Mouse (Mus musculus): ENCODE data around the gene Snap23. TPM values are rescaled to one million over a fixed set of nuclear protein-coding genes. Genes with fewer than 3 reads are reported as not detected.

The Snap23 gene
- polyA plus RNA-seq (2012; rRNA removed) (10.7 and 15.6 TPM in 2 replicates), polyA plus RNA-seq (2014; fragmentation: Nextera tagmentation; extraction: Ambion mirVana) (23.5 and 23.9 TPM in 2 replicates)

DNA sequence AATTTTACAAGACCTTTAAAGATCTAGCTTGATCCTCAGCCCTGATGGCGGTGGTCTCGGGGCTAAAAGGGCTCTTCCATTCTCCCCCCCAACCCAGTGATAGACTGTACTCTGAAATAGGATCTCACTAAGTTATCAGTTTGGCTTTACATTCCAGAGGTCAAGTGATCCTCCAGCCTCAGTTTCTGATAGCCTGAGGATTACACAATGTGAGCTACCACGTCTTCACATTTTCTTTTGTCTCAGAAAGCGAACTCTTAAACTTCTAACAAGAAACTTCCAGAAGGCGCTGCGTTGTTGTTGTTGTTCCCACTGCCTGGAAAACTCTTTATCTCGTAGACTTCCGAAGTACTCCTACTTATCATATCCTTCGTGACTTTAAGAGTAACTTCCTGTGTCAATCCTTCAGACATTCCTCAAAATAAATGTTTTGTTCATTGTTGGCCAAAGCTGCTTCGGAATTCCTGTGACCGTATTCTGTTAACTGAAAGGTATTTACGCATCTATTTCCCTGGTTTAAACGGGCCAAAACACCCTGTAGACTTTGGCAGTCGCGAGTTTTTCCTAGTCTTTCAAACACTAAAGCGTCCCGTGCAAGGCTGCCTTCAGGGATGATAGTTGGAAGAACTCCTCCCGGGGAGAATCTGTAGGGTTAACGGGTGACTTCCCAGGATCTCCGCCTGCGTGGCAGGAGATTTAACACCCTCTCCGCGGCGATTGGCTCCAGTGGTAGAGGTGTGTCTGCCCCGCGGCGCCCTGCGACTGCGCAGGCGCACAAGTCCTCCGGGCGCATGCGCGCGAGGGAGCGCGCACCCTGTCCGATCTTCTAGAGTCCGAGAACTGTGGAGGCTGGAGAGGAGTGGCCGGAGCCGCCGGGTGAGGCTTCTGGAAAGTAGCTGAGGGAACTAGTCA is at the start of gene Snap23:
Gene Snap23, plus strand, starts transcription at position 786 of the 912 bp plus-strand sequence.
- ATAC-seq (ENCODE audit: insufficient read depth) = peak; percentile 93
- peaks cover 16 to 25% of the 10 kb centered on the region in 2 experiments for H3K4me1 ChIP-seq (replicated peaks; ENCODE audit: control insufficient read depth in 2 of 2, insufficient read depth in 2 of 2, low read length in 1 of 2)

DNA sequence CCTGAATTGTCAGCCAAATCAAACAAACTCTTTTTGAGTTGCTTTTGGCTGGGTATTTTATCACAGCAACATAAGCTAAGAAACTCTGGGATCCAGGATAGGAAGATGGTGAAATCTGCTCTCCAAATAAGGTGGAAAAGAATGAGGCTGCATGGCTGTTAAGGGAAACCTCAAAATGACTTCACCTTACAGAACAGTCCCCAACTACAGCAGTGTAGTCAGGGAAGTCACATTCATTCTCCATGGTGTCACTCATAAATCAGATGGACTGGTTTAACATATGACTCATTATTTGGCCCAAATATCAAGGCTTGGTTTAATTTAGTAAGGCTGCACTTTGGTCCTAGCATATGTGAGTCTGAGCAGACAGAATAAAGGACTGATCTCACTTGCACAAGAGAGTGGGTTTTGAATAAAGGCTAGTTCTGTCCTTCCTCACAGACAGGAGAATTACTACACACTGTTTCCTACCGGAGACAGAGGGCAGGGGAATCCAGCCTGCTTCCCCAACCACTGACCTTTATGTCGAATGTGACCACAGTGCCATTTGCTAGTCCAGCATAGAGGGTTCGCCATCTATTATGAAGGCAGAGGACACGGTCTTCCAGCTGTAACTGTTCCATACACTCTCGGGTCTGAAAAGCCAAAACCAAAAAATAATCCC is 48.8 kb upstream of the Snap23 start:
- Histone ChIP-seq H3K27ac (no peak overlapping the region), H3K9ac (replicated peaks) (no peak overlapping the region), H3K4me1 (replicated peaks; ENCODE audit: control insufficient read depth in 2 of 2, insufficient read depth in 2 of 2, low read length in 1 of 2) (no peaks in the 10 kb centered on the region), H3K4me2 (ENCODE audit: low read depth) (no peak overlapping the region), H3K4me3 (ENCODE audit: insufficient read depth in 1 of 2, low read depth in 2 of 2, low read length in 2 of 2) (no peak overlapping the region), H3K27me3 (ENCODE audit: control insufficient read depth, insufficient read depth, low read length) (no peaks in the 10 kb centered on the region), H3K9me3 (ENCODE audit: control insufficient read depth, low read length) (no peaks in the 10 kb centered on the region), H3K36me3 (replicated peaks; ENCODE audit: control insufficient read depth, insufficient read depth, low read depth) (peaks cover 38% of the 10 kb centered on the region)
- DNase-seq (ENCODE audit: low read depth in 3 of 3, low spot score in 3 of 3) (no peak), ATAC-seq (ENCODE audit: insufficient read depth) (no peak)
- TF ChIP-seq CTCF (IDR thresholded peaks at IDR 0.05; ENCODE audit: low read depth) (no peak), EP300 (IDR thresholded peaks at IDR 0.05; ENCODE audit: low read depth) (no peak)
- WGBS (ENCODE audit: insufficient replicate concordance) = 77% methylated on average over 5 of the region's 5 CpGs

More for the DNA sequence above, at the start of gene Snap23:
- H3K9ac ChIP-seq (replicated peaks) = peak within 1 kb of the TSS; percentile 79
- no peak for TF ChIP-seq EP300 (IDR thresholded peaks at IDR 0.05; ENCODE audit: low read depth)
- no peak for TF ChIP-seq CTCF (IDR thresholded peaks at IDR 0.05; ENCODE audit: low read depth)
- DNase-seq (ENCODE audit: low read depth in 3 of 3, low spot score in 3 of 3) = peak; percentile 88 to 90 (median 88)
- H3K4me2 ChIP-seq (ENCODE audit: low read depth) = peak within 1 kb of the TSS; percentile 78
- H3K9me3 ChIP-seq (ENCODE audit: control insufficient read depth, low read length) = no peaks in the 10 kb centered on the region
- no peaks in the 10 kb centered on the region for H3K27me3 ChIP-seq (ENCODE audit: control insufficient read depth, insufficient read depth, low read length)
- peak within 1 kb of the TSS; percentile 74 to 97 for H3K4me3 ChIP-seq (ENCODE audit: insufficient read depth in 1 of 2, low read depth in 2 of 2, low read length in 2 of 2)
- peaks cover 6% of the 10 kb centered on the region; the same call in 1 of the 2 replicates for H3K36me3 ChIP-seq (replicated peaks; ENCODE audit: control insufficient read depth, insufficient read depth, low read depth)
- under 1% methylated on average over 42 of the region's 42 CpGs for WGBS (ENCODE audit: insufficient replicate concordance)
- H3K27ac ChIP-seq = peak within 1 kb of the TSS; percentile 56

DNA sequence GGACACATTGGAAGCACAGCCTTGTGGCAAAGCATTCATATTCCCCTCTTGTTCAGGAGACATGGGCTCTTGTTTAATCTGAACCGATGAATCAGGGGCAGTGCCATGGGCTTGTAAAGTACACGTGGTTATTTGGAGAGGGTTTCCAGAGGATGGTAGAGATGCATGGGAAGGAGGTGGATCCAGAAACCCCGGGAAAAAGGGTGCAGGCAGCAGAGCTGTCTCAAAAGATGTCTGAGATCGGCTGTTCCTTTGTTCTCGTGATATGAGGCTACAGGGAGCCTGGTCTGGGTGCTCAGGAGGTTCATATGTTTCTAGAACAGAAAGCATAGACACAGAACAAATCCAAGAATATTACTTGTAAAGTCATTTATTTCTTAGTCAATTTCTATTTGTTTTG is 40.7 kb upstream of the Snap23 start:
- no peak overlapping the region for H3K27ac ChIP-seq
- ATAC-seq (ENCODE audit: insufficient read depth) = no peak
- WGBS (ENCODE audit: insufficient replicate concordance) = 67% methylated on average over 5 of the region's 5 CpGs
- H3K9me3 ChIP-seq (ENCODE audit: control insufficient read depth, low read length) = no peaks in the 10 kb centered on the region
- no peak overlapping the region for H3K9ac ChIP-seq (replicated peaks)
- TF ChIP-seq EP300 (IDR thresholded peaks at IDR 0.05; ENCODE audit: low read depth) = no peak
- no peak for TF ChIP-seq CTCF (IDR thresholded peaks at IDR 0.05; ENCODE audit: low read depth)
- no peaks in the 10 kb centered on the region for H3K4me1 ChIP-seq (replicated peaks; ENCODE audit: control insufficient read depth in 2 of 2, insufficient read depth in 2 of 2, low read length in 1 of 2)
- no peak overlapping the region for H3K4me3 ChIP-seq (ENCODE audit: insufficient read depth in 1 of 2, low read depth in 2 of 2, low read length in 2 of 2)
- H3K4me2 ChIP-seq (ENCODE audit: low read depth) = no peak overlapping the region
- no peak for DNase-seq (ENCODE audit: low read depth in 3 of 3, low spot score in 3 of 3)
- H3K36me3 ChIP-seq (replicated peaks; ENCODE audit: control insufficient read depth, insufficient read depth, low read depth) = peaks cover 33% of the 10 kb centered on the region
- no peaks in the 10 kb centered on the region for H3K27me3 ChIP-seq (ENCODE audit: control insufficient read depth, insufficient read depth, low read length)

DNA sequence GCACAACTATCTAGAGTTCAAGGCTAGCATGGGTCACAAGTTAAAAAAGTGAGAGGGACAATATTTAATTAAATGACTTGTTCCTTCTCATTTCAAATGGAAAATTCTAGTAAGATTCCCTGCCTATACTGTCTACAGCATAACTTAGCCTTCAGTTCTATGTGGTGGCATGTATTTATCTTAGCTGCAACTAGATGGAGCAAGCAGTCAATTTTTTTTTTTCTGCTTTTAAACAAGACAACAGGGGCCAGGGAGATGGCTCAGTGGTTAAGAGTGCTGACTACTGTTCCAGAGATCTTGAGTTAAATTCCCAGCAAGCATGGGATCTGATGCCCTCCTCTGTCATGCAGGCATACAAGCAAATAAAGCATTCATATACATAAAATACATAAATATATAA is 37.9 kb upstream of the Snap23 start:
- ATAC-seq (ENCODE audit: insufficient read depth) (no peak), DNase-seq (ENCODE audit: low read depth in 3 of 3, low spot score in 3 of 3) (no peak)
- Histone ChIP-seq H3K9me3 (ENCODE audit: control insufficient read depth, low read length) (no peaks in the 10 kb centered on the region), H3K9ac (replicated peaks) (no peak overlapping the region), H3K27me3 (ENCODE audit: control insufficient read depth, insufficient read depth, low read length) (no peaks in the 10 kb centered on the region), H3K4me2 (ENCODE audit: low read depth) (no peak overlapping the region), H3K4me1 (replicated peaks; ENCODE audit: control insufficient read depth in 2 of 2, insufficient read depth in 2 of 2, low read length in 1 of 2) (no peaks in the 10 kb centered on the region), H3K4me3 (ENCODE audit: insufficient read depth in 1 of 2, low read depth in 2 of 2, low read length in 2 of 2) (no peak overlapping the region), H3K36me3 (replicated peaks; ENCODE audit: control insufficient read depth, insufficient read depth, low read depth) (peaks cover 30% of the 10 kb centered on the region), H3K27ac (no peak overlapping the region)
- TF ChIP-seq EP300 (IDR thresholded peaks at IDR 0.05; ENCODE audit: low read depth) (no peak), CTCF (IDR thresholded peaks at IDR 0.05; ENCODE audit: low read depth) (no peak; the same call in 1 of the 2 replicates)

GRCm38 (mm10) chr2:120531223-120531622 is 36.2 kb upstream of the Snap23 start:
- Histone ChIP-seq H3K36me3 (replicated peaks; ENCODE audit: control insufficient read depth, insufficient read depth, low read depth) (peaks cover 36% of the 10 kb centered on the region), H3K4me3 (ENCODE audit: insufficient read depth in 1 of 2, low read depth in 2 of 2, low read length in 2 of 2) (no peak overlapping the region), H3K4me2 (ENCODE audit: low read depth) (no peak overlapping the region), H3K27me3 (ENCODE audit: control insufficient read depth, insufficient read depth, low read length) (no peaks in the 10 kb centered on the region), H3K4me1 (replicated peaks; ENCODE audit: control insufficient read depth in 2 of 2, insufficient read depth in 2 of 2, low read length in 1 of 2) (no peaks in the 10 kb centered on the region), H3K27ac (no peak overlapping the region), H3K9me3 (ENCODE audit: control insufficient read depth, low read length) (no peaks in the 10 kb centered on the region), H3K9ac (replicated peaks) (no peak overlapping the region)
- DNase-seq (ENCODE audit: low read depth in 3 of 3, low spot score in 3 of 3) (no peak), ATAC-seq (ENCODE audit: insufficient read depth) (no peak)
- TF ChIP-seq CTCF (IDR thresholded peaks at IDR 0.05; ENCODE audit: low read depth) = no peak
- no peak for TF ChIP-seq EP300 (IDR thresholded peaks at IDR 0.05; ENCODE audit: low read depth)
- WGBS (ENCODE audit: insufficient replicate concordance) = 60% methylated on average over 4 of the region's 4 CpGs

All from liver, embryonic 14.5 days (tissue).